Mouse (Mus musculus) layer of hippocampus, adult 18-20 months (tissue): ENCODE results near the gene Stk32c. TPM values are rescaled to one million over a fixed set of nuclear protein-coding genes. Genes with fewer than 3 reads are reported as not detected.

ENCODE experiments used
- DNase-seq, 2 experiments: peaks; one replicate each; pipeline ENCODE4 v3.0.0; 2022; ENCODE audit warnings: low spot score in 2 of 2
- total RNA-seq, 2 experiments: library from RNA; stranded (reverse); gene quantifications; 2 replicates each; pipeline ENCODE4 v1.2.3; 2021

Gene Stk32c
- total RNA-seq, 2 experiments from 2014 or later, result 103 to 116 TPM

DNA sequence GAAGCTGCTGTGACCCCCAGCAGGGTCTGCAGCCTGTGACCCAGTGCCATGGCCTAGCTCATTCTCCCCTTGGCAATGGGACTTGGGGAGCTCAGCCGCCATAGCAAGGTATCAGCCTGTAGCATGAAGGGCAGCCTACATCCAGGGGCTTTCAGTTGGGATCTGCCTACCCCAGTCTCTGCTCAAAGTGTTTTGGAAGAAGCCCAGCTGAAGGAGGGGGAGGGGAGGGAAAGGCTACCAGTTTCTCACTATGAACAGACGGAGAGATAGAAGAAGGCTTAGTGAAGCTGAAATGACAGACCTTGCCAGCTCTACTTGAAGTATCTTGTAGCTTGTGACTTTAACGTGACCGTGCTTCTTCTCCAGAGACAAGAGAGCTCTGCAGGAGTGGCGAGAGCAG lies 16.7 kb upstream of the Stk32c start:
- no peak for DNase-seq

DNA sequence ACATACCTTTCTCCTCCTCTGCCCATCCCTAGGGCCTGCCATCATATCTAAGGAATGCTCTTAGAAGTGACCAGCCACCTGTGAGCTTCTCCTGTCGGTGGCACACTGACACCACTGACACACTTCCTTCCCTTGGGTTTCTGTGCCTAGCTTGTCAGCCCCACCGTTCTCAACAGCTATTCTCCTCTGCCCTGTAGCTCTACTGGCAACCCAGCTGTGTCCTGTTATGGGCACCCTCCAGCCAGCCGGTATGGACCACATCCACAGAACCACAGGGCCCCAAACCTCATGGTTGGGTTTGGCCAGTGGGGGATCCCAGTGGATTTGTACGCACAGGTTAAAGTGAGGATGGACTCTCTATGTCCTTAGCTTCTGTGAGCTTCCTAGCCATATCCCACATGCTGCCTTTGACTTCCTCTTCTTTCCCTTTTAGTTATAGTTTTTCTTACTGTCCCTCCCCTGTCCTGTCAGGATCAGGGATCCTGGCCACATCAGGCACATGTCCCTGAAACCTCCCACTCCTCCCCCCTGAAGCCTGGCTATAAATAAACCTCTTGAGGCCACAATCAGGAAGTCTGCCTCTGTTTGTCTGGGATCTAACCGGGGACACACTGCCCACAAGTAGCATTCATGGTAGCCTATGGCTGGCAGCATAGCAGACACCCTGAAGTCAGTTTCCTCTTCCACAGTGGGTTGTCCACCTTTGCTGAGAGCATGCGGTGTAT lies 15.5 kb upstream of the Stk32c start:
- DNase-seq, result no peak

GRCm38 (mm10) chr7:139226416-139226815 lies 13.3 kb upstream of the Stk32c start:
- no peak for DNase-seq

GRCm38 (mm10) chr7:139224725-139225124 lies 11.6 kb upstream of the Stk32c start:
- DNase-seq, result no peak

- DNase-seq, result no peak
These were observed 11.0 kb upstream of the Stk32c start for GRCm38 (mm10) chr7:139224070-139224469.

DNA sequence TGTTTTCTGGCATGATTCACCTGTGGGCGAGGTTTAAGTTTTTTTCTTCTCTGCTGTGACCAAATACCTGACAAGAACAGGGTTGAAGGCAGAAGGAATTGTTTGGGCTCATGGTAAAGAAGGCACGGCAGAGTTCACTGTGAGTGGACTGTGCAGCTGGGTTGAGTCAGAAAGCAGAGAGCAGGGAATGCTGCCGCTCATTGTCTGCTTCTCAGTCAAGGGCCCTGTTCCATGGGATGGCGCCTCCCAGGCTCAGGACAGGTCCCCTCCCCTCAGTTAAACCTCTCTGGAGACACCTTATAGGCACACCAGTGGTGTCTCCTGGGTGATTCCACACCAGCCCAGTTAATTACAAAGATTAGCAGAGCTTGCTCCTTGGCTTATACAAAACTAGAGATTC lies 9.2 kb upstream of the Stk32c start:
- no peak for DNase-seq

DNA sequence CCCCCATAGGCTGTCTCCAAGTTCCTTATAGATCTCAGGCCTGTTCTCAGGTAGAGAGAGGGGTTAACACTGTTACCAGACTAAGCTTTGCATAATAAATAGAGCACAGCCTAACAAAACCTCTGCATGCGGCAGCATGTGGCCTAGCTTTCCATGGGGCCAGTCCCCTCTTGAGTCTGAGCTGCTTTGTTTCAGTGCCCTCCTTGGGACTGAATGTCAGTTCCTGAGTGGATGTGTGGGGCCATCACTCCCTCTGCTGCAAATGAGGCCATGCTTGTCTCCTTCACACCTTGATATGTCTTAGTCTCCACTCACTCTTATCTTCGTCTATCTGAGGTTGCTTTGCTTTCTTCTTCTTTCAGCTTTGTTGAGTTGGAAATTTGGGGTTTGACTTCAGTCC lies 8.7 kb upstream of the Stk32c start:
- DNase-seq, result no peak

GRCm38 (mm10) chr7:139221072-139221471 lies 8.0 kb upstream of the Stk32c start:
- DNase-seq, result no peak

- DNase-seq, result no peak
These were observed 7.2 kb upstream of the Stk32c start for GRCm38 (mm10) chr7:139220303-139220702.

DNA sequence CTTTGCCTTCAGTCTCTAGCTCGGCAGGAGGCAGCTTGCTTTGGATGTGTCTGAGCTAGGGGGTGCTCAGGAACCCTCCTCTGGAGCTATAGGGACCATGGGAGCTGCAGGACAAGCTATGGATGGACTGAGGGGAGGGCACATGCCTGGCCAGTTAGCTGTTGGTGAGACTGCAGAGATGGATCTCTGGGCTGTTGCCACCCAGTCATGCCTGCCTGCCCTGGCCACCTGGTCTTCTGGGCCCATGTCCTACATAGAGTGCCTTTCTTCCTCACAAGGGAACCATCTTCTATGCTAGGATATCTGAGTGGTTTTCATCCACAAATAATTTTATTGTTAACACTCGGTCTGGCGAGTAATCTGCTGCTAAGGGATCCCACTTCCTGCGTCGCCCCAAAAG lies 6.4 kb upstream of the Stk32c start:
- DNase-seq, result no peak

DNA sequence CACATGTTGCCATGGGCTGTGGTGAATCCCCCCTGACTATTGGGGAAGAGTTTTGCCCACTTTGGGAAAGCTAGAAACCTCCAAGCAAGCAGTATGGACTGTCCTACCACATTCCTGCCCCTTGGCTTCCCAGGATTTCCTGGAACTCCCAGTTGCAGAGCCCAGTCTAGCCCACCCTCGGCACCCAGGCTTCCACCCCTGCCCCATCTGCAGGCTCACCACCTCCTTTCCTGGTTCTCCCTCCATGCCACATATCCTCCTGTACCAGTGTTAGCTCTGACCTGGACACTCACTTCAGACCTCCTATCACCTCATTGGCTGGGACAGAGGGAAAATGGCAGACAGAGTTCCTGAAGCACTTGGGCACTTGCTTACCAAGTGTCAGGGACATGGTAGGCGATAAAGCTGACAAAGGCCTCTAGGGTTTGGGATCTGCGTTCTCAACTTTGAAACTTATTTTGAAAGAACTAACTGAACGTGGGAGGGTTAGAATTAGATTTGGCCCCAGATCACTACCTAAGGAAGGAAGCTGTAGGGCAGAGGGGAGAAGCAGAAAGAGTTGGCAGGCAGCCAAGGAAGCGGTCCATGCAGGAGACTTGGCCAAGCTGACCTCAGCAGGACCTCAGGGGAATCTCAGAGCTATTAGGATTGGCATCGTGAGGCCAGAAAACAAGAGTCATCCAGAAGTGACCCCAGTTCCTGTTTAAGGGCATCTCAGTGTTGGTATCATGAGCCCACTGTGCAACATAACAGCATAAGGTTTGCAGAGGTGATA lies 5.7 kb upstream of the Stk32c start:
- DNase-seq, result no peak

DNA sequence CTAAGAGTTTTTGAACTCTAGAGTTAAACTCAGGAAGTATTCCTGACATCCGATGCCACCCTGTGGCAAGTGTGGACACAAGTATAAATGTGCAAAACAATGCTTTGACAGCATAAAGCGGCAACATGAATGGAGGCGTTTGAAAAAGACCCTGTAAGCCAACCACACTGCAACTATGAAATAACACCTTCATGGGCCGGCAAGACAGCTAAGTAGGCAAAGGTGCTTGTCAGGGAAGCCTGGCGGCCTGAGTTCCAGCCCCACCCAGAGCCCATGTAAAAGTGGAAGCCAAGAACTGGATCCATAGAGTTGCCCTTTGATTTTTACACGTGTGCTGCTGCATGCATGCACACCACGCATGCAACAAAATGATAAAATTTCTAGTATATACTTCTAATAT lies 3.9 kb upstream of the Stk32c start:
- DNase-seq, result no peak

DNA sequence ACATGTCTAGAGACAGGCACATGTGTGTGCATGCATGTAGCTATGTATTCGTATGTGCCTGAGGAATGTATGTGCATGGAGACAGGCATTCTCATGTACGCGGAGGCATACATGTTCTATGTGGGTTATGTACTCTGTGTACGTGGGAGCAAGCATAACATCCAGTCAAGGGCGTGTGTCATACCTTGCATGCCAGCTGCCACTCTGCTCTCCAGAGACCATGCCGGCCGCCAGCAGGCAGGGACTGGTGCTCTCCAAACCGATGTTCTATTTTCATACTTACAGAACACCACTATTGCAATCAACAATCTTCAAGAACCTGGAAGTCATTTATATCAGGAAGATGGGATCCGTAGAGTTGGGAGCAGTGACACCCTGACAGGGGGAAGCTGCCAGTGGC lies 3.4 kb upstream of the Stk32c start:
- no peak for DNase-seq

DNA sequence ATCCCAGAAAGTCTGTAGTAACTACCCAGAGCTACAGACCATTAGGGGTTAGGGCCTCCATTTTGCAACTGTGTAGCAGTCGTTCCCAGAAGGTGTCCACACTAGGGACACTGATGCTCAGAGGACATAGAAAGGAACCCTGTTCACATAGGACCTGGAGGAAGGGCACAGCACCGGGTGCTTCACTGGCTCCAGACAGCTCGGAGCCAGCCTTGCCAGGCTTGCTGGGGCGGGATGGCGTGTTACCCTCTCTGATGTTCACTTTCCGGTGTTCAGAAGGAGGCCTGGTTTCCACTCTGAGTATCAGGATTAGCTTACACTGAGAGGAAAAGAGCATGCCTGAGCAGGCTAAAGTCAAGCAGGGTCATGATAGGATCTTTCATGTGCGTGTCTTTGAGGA lies 2.8 kb upstream of the Stk32c start:
- DNase-seq, result no peak

DNA sequence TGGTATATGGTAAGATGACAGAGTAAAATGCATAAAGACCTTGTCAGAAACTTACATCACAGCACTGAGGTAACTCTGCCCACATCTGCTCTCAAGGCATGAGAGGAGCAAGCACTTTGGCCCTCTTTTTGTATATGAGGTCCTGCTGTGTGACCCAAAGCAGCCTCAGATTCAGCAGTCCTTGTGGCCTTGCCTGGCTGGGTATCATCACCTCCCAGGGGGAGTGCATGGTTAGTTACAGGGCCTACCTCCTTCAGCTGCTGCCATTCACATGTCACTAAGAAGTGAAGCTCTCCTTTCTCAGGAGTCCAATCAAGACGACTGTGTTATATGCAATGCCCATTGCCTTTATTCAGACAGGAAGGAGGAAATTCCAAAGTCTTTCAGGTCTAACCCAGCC lies 2.4 kb upstream of the Stk32c start:
- no peak for DNase-seq

DNA sequence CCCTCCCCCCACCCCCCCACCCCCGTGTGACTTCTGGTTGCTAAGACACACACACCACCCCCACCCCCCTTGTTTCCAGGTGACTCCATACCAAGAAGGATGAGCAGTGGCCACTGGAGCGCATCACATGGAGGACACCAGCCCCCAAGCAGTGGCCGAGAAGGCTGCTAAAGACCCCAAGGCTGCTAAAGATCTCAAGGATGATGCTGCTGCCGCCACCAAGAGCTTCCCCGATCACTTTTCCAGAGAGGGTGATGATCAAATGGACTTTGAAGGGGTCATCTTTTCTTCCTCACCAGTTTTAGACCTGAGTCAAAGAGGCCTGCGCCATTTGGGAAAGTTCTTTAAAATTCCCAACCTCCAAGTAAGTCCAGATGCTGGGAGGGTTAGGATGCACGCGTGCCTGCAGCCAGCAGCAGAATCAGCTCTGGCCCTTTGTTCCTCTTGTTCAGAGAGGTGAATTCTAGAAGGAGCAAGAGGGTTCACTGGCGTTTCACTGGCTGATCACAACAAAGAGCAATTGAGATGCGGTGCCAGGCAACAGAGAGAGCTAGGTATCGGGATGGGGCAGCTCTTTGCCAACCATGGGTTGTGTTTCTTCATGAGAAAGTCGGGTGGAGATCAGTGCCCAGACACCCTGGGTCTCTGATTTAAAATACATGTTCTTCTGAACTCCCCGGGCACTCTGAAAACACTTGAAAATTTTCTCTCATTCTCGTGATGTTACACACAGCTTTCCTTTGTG lies 1.7 kb upstream of the Stk32c start:
- no peak for DNase-seq

GRCm38 (mm10) chr7:139214160-139214559 lies 1.1 kb upstream of the Stk32c start:
- no peak for DNase-seq

DNA sequence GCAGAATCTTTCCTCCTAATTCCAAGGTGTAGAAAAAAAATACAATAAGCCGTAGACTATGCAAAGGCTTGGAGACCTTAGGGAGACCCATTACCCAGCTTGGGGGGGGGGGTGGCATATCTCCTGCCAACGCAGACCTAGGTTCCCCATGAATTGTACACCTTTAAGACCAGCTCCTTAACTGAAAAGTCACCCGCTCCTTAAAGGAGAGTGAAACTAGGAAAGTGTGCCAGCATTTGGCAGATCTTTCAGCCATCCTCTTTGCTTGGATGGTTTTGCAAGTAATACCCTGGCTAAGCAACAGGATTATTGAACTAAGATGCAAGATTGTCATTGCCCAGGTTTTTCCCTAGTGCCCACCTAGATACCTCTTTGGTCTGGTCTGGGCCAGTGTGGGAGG lies 644 bp upstream of the Stk32c start:
- no peak for DNase-seq

GRCm38 (mm10) chr7:139211761-139212160 lies 1.3 kb downstream of the Stk32c start:
- no peak for DNase-seq

DNA sequence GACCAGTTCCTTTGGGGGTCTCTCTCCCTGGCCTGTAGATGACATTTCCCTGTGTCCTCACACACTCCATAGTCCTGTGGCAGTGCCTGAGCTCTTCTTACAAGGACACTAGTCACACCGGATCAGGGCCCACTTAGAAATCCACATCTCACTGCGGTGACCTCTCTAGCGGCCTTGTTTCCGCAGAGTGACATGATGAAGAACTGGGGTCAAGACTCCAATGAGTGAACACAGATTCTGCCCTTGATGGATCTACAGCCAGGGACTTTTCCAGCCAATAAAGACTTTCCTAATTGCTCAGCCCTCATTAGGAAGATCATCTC lies 4.4 kb downstream of the Stk32c start:
- no peak for DNase-seq

- no peak for DNase-seq
These were observed 4.9 kb downstream of the Stk32c start for GRCm38 (mm10) chr7:139208023-139208772.

DNA sequence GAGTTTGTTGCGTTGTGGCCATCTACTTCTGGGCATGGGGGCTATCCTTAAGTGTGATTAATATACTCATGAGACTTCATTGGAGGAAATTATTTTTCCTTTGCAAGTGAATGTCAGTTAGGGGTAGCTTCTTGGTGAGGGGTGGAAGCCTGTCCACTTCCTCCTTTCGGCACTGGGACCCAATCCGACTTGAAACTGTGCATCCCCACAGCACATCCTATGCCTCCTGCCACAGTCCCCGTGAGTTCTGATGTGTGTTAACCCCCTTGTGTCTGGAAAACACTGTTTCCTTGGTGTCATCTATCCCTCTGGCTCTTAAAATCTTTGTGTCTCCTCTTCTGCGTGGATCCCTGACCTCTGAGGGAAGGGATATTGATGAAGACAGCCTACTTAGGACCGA lies 11.9 kb downstream of the Stk32c start:
- DNase-seq, result no peak
